In genomic region chr4:50291397-50291945, GRCm38 (mm10) we compare ENCODE assay signal across 30 mouse cellular contexts.
DNase-seq lines count a peak whose midpoint lies in the region; ATAC-seq and TF ChIP-seq lines count a peak whose summit lies in the region.
"Had no signal": no experiment of that assay in that cellular context is flagged by ENCODE, and none has a peak within 500 bp of the region (broad histone marks: within the 10 kb centered on the region; RNA-seq: fewer than 3 reads in every experiment).

No protein-coding gene starts in this region.

- no peak overlapping the region for H3K4me3 ChIP-seq in forebrain, embryonic 14.5 days (ENCODE audit: low read depth, low read length)
- no peak overlapping the region for H3K4me3 ChIP-seq in forebrain, embryonic 10.5 days
- H3K4me3 ChIP-seq in lung, embryonic 14.5 days (ENCODE audit: low read depth, low read length) = no peak overlapping the region
- H3K4me3 ChIP-seq in forebrain, postnatal 0 days (ENCODE audit: low read depth, low read length) = no peak overlapping the region
- H3K4me3 ChIP-seq: embryonic facial prominence, embryonic 10.5 days; embryonic facial prominence, embryonic 15.5 days; heart, embryonic 10.5 days; heart, embryonic 15.5 days; hindbrain, embryonic 15.5 days; limb, embryonic 13.5 days; liver, embryonic 13.5 days; neural tube, embryonic 13.5 days; stomach, embryonic 15.5 days had no signal

- ATAC-seq in forebrain, embryonic 14.5 days = peak; percentile 65; the same call in 1 of the 2 replicates
- no peak for ATAC-seq in lung, embryonic 14.5 days (ENCODE audit: insufficient read depth)
- peak; percentile 90 for ATAC-seq in forebrain, postnatal 0 days

- no peak for TF ChIP-seq CTCF in lung, embryonic 14.5 days (IDR thresholded peaks at IDR 0.05; ENCODE audit: low read depth)
- no peak for TF ChIP-seq CTCF in forebrain, postnatal 0 days (IDR thresholded peaks at IDR 0.05; ENCODE audit: low read depth)

- WGBS in forebrain, embryonic 14.5 days = 68% methylated on average over 3 of the region's 3 CpGs
- 85% methylated on average over 3 of the region's 3 CpGs for WGBS in forebrain, embryonic 10.5 days
- WGBS in lung, embryonic 14.5 days = 24% methylated on average over 3 of the region's 3 CpGs
- WGBS in forebrain, postnatal 0 days = 50% methylated on average over 3 of the region's 3 CpGs

- no peaks in the 10 kb centered on the region for H3K9me3 ChIP-seq in forebrain, embryonic 14.5 days (replicated peaks; ENCODE audit: control insufficient read depth, low read length)
- no peaks in the 10 kb centered on the region for H3K9me3 ChIP-seq in forebrain, embryonic 10.5 days
- H3K9me3 ChIP-seq in lung, embryonic 14.5 days (ENCODE audit: low read depth, low read length) = no peaks in the 10 kb centered on the region
- no peaks in the 10 kb centered on the region for H3K9me3 ChIP-seq in forebrain, postnatal 0 days (ENCODE audit: low read length)
- H3K9me3 ChIP-seq: embryonic facial prominence, embryonic 10.5 days; embryonic facial prominence, embryonic 15.5 days; G1E; heart, embryonic 10.5 days; heart, embryonic 15.5 days; hindbrain, embryonic 15.5 days; limb, embryonic 13.5 days; liver, embryonic 13.5 days; neural tube, embryonic 13.5 days; stomach, embryonic 15.5 days had no signal

- no peaks in the 10 kb centered on the region for H3K36me3 ChIP-seq in forebrain, embryonic 14.5 days (ENCODE audit: control insufficient read depth, insufficient read depth, low read length)
- no peaks in the 10 kb centered on the region for H3K36me3 ChIP-seq in forebrain, embryonic 10.5 days (replicated peaks)
- no peaks in the 10 kb centered on the region for H3K36me3 ChIP-seq in lung, embryonic 14.5 days (ENCODE audit: insufficient read depth)
- H3K36me3 ChIP-seq in forebrain, postnatal 0 days (ENCODE audit: insufficient read depth) = no peaks in the 10 kb centered on the region
- H3K36me3 ChIP-seq: embryonic facial prominence, embryonic 10.5 days; embryonic facial prominence, embryonic 15.5 days; G1E; heart, embryonic 10.5 days; heart, embryonic 15.5 days; hindbrain, embryonic 15.5 days; limb, embryonic 13.5 days; liver, embryonic 13.5 days; neural tube, embryonic 13.5 days; stomach, embryonic 15.5 days had no signal

- H3K4me1 ChIP-seq in forebrain, embryonic 14.5 days (ENCODE audit: control insufficient read depth, insufficient read depth, low read length) = no peaks in the 10 kb centered on the region
- H3K4me1 ChIP-seq in forebrain, embryonic 10.5 days = no peaks in the 10 kb centered on the region
- no peaks in the 10 kb centered on the region for H3K4me1 ChIP-seq in lung, embryonic 14.5 days (ENCODE audit: insufficient read depth)
- no peaks in the 10 kb centered on the region for H3K4me1 ChIP-seq in forebrain, postnatal 0 days (ENCODE audit: insufficient read depth)
- H3K4me1 ChIP-seq: embryonic facial prominence, embryonic 10.5 days; embryonic facial prominence, embryonic 15.5 days; heart, embryonic 10.5 days; heart, embryonic 15.5 days; hindbrain, embryonic 15.5 days; limb, embryonic 13.5 days; liver, embryonic 13.5 days; stomach, embryonic 15.5 days had no signal

- H3K4me2 ChIP-seq in forebrain, embryonic 14.5 days (ENCODE audit: low read length) = no peak overlapping the region
- H3K4me2 ChIP-seq in lung, embryonic 14.5 days = no peak overlapping the region
- no peak overlapping the region for H3K4me2 ChIP-seq in forebrain, postnatal 0 days (ENCODE audit: low read depth)
- H3K4me2 ChIP-seq: embryonic facial prominence, embryonic 15.5 days; heart, embryonic 15.5 days; hindbrain, embryonic 15.5 days; limb, embryonic 13.5 days; liver, embryonic 13.5 days; neural tube, embryonic 13.5 days; stomach, embryonic 15.5 days had no signal

- H3K27me3 ChIP-seq in forebrain, embryonic 14.5 days (replicated peaks; ENCODE audit: control insufficient read depth, insufficient read depth, low read length) = no peaks in the 10 kb centered on the region
- no peaks in the 10 kb centered on the region for H3K27me3 ChIP-seq in forebrain, embryonic 10.5 days (ENCODE audit: poor library complexity, severe bottlenecking)
- no peaks in the 10 kb centered on the region for H3K27me3 ChIP-seq in lung, embryonic 14.5 days (ENCODE audit: insufficient read depth, low read length)
- no peaks in the 10 kb centered on the region for H3K27me3 ChIP-seq in forebrain, postnatal 0 days (ENCODE audit: insufficient read depth, low read length)
- H3K27me3 ChIP-seq: embryonic facial prominence, embryonic 15.5 days; heart, embryonic 15.5 days; hindbrain, embryonic 15.5 days; limb, embryonic 13.5 days; liver, embryonic 13.5 days; neural tube, embryonic 13.5 days; stomach, embryonic 15.5 days had no signal

- no peak overlapping the region for H3K9ac ChIP-seq in forebrain, embryonic 14.5 days (ENCODE audit: low read length)
- no peak overlapping the region for H3K9ac ChIP-seq in lung, embryonic 14.5 days
- H3K9ac ChIP-seq in forebrain, postnatal 0 days = no peak overlapping the region
- H3K9ac ChIP-seq: embryonic facial prominence, embryonic 15.5 days; heart, embryonic 15.5 days; hindbrain, embryonic 15.5 days; limb, embryonic 13.5 days; liver, embryonic 13.5 days; neural tube, embryonic 13.5 days; stomach, embryonic 15.5 days had no signal

- no peak overlapping the region for H3K27ac ChIP-seq in forebrain, embryonic 14.5 days (ENCODE audit: low read depth, low read length)
- no peak overlapping the region for H3K27ac ChIP-seq in forebrain, embryonic 10.5 days
- H3K27ac ChIP-seq in lung, embryonic 14.5 days (ENCODE audit: low read depth) = no peak overlapping the region
- H3K27ac ChIP-seq in forebrain, postnatal 0 days (ENCODE audit: low read depth, low read length) = no peak overlapping the region
- H3K27ac ChIP-seq: embryonic facial prominence, embryonic 10.5 days; embryonic facial prominence, embryonic 15.5 days; heart, embryonic 10.5 days; heart, embryonic 15.5 days; hindbrain, embryonic 15.5 days; limb, embryonic 13.5 days; liver, embryonic 13.5 days; neural tube, embryonic 13.5 days; stomach, embryonic 15.5 days had no signal

- peak; percentile 64 for DNase-seq in forebrain, embryonic 14.5 days (ENCODE audit: low spot score)
- no peak for DNase-seq in forebrain, embryonic 10.5 days (ENCODE audit: extremely low spot score, low spot score)
- DNase-seq in lung, embryonic 14.5 days = peak; percentile 11
- DNase-seq in lung, postnatal 14 days = no peak
- peak; percentile 23 for DNase-seq in brain, adult 2 months (ENCODE audit: low read depth, low spot score)
- peak; percentile 36 for DNase-seq in forebrain, postnatal 0 days
- DNase-seq in kidney, postnatal 36 days = no peak
- DNase-seq in spleen, postnatal 36 days (ENCODE audit: low spot score in 2 of 2) = no peak
- DNase-seq: adrenal gland, postnatal 10 days; cerebellum, adult 2 months; cerebellum, postnatal 25 days; gastrocnemius, postnatal 25 days; heart, adult 11 months; heart, postnatal 36 days; kidney, adult 2 months; kidney, postnatal 4 days; liver, embryonic 13.5 days; lung, adult 18-20 months; lung, postnatal 10 days; right cerebral cortex, postnatal 14 days; thymus, postnatal 14 days had no signal

Comparison
In these comparisons a context has a peak if more than half of its experiments do, and no peak if none do; other contexts are left out.
1. DNase-seq: peak in forebrain, embryonic 14.5 days (single experiment), lung, embryonic 14.5 days (single experiment), brain, adult 2 months (single experiment) and forebrain, postnatal 0 days (single experiment); none in forebrain, embryonic 10.5 days (single experiment), lung, postnatal 14 days (single experiment), kidney, postnatal 36 days (0 of 2) and spleen, postnatal 36 days (0 of 2).